Mouse (Mus musculus): ENCODE measurements around the gene Plbd2.

DNA sequence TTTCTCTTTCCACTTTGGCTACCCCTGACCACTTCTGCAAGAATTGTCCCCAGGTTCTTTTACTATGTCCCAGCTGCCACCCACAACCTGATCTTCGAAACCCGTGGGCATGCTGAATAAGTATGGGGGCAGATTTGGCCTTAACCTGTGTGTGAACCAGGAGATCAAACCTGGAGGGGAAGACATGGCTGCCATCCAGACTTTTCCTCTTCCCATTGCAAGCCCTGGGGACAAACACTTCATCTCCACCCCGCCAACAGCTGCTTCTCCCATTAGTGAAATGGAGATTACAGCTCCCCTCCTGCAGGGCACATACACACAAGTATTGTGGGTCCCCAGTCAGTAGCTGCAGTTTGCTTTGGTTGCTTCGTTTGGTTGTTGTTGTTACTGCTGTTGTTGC is 3.9 kb upstream of the Plbd2 start:
- no peak for TF ChIP-seq GATA1 (IDR thresholded peaks at IDR 0.05; ENCODE audit: borderline replicate concordance, low read length)
- TF ChIP-seq FLI1 (IDR thresholded peaks at IDR 0.05; ENCODE audit: low read length), result no peak
